Mouse (Mus musculus) naive thymus-derived CD4-positive, alpha-beta T cell, adult 2 months (primary cell): ENCODE results near the gene Tshz2.

Experiments
- DNase-seq: peaks from one replicate; pipeline ENCODE4 v3.0.0-alpha.2; 2011; ENCODE audit warnings: low read depth

Tshz2 gene

DNA sequence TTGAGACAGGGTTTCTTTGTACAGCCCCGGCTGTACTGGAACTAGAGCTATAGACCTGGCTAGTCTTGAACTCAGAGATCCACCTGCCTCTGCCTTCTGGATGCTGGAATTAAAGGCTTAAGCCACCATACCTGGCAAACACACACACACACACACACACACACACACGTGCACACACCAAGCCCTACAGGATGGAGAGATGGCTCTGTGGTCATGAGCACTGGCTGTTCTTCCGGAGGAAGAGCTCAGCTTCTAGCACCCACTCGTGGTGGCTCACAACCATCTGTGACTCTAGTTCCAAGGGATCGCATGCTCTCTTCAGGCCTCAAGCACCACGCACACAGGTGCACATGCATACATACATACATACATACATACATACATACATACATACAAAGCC is 471.6 kb downstream of the Tshz2 start:
- peak; percentile 68 for DNase-seq

DNA sequence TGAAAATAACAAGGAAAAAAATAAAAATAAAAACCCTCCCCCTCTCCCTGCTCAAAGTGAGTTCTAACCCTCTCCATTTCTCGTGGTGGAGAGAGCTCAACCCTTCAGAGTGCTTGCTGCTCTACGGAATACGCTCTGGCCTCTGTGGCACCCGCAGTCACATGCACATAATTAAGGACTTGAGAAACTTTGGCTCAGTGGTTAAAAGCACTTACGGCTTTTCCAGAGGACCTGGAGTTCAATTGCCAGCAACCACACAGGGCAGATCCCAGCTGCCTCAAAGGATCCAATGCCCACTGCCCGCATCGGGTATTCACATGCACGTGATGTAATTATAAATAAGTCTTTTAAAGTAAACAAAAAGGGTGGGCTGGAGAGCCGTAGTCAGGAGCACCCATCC is 473.2 kb downstream of the Tshz2 start:
- DNase-seq: no peak

DNA sequence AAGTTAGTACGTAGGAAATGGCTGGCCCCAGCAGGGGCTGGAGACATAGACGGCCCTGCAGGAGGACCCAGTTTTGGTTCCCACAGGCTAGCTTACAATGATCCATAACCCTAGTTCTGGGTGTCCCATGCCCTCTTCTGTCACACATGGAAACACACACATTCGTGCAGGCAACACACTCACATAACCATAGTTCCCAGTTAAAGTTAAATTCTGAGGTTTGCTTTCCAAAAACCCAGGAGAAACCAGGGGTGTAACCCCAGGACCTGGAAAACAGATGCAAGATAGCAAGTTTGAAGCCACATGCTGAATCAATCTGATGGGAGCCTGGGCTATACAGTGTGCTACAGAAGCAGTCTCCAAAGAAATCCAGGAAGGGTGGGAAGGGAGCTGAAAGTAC is 475.0 kb downstream of the Tshz2 start:
- no peak for DNase-seq

DNA sequence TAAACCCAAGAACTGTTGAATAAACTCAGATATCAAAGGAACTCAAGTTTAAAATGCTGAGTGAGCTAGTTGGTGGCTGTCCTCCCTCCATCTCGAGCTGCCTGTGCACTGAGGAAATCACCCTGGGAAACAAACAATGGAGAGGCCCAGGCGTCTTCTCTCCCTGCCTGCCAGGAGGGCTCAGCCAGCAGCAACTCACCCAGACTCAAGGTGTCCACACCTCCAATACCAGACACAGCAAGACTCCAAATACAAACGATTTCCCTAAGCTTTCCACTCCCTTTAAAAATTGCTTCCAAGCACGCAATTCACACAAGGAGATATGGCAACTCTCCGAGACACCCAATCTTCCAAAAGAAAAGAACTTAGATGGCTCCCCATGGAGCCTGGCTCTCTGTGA is 476.7 kb downstream of the Tshz2 start:
- DNase-seq: no peak

DNA sequence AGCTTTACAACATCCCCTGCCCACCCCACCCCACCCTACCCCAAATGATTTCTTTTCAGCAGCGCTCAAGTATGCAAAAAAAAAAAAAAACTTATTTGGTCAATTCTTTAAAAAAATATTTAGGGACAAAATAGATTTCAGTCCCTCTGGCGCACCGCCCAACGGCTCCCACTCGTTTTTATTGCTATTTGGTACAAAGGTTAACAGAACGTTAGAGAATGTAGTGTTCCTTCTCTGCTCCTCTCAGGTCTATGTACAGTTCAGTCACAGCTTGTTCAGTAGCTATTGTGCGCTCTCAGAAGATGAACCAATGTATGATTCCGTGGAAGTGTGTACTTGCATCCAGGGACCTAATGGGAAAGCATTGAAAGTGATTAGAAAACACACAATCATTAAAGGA is 477.5 kb downstream of the Tshz2 start:
- DNase-seq: no peak

DNA sequence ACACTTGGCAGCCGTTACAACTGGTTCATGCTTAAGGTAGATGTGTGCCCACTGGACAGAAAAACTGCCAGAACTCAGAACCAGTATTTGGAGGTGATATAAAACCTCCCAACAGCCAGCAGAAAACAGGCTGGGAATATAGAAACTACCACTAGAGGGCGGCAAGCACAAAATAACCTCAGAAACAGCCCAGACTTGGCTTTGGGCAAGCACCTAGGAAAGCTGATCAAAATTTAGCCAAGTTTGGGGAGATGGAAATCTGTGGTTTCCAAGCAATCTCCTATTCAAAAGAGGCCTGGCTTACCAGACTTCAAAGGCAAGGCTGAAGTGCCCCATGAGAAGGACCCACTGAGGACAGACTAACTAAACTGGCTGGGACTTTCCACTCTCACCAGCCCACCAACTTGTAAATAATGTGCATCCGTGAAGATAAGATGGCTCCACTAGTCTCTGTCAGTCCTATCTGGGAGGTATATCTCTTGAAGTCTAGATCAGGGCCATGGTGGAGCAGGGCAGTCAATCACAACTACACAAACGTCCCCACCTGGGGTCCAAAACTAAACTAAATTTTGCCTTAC is 484.0 kb downstream of the Tshz2 start:
- DNase-seq: peak; percentile 88

DNA sequence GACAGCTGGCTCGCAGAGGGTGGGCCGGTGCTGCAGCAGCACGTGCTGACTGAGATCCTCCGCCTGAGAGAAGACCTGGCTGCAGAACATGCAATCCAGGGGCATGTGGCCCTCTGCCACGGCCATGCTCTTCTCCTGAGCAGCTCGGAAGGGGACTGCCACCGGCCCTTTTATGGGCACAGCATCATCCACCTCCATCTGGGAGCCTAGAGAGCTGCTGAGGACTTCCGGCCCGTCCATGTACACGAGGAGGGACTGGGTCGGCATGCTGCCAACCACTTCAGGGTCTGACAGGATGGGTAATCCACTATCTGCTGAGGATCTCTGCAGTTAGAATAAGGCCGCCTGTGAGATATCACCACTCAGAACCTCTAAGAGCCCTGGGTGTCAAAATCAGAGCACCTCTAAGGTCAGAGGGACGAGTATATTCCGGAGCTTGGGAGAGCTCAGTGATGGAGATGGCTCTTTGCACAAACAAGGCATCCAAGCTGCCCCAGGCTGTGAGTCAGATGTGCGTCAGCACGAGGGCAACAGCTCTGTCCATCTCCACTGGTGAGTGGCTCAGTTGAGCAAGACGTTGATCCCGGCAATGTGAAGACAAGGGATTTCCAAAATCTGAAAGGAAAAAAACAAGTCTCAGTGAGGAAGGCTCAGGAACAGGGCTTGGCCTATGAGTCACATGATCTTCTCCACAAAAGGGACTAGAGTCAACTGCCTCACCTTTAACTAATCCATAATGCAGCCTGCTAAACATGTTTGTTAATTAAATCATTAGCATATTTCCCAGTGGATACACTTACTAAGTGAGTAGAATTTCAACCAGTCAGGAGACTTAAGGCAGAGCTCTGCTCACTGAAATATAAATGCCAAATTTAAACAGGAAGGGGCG is 487.6 kb downstream of the Tshz2 start:
- DNase-seq: no peak
